Mouse (Mus musculus) midbrain, embryonic 15.5 days (tissue): ENCODE data around the gene Acap1. TPM values are rescaled to one million over a fixed set of nuclear protein-coding genes. Genes with fewer than 3 reads are reported as not detected.
A peak's percentile ranks its signal among the peaks of the same experiment; 100 is the strongest.
"Not testable (repeated sequence)": the region's sequence is repeated elsewhere in the genome, so short reads cannot be mapped to it uniquely, and the experiment has no call there.

ENCODE experiments used
- ATAC-seq: fragments of 200-750 bp; cut with Nextera tagmentation; replicated peaks from 2 replicates; pipeline ENCODE4 v1.8.0; 2017; ENCODE audit warnings: moderate TSS enrichment
- H3K27ac ChIP-seq: fragments of 300-500 bp; sonication (generic); 2 replicates; pipeline ENCODE4 v1.5.1; 2015; ENCODE audit warnings: mild to moderate bottlenecking, inconsistent platforms
- H3K27me3 ChIP-seq: fragments of 300-500 bp; sonication (generic); replicated peaks from 2 replicates; pipeline ENCODE4 v1.6.1; 2015; ENCODE audit warnings: inconsistent platforms
- H3K36me3 ChIP-seq: fragments of 300-500 bp; sonication (generic); replicated peaks from 2 replicates; pipeline ENCODE4 v1.6.1; 2015; ENCODE audit warnings: inconsistent platforms
- H3K4me1 ChIP-seq: fragments of 300-500 bp; sonication (generic); 2 replicates; pipeline ENCODE4 v1.6.1; 2015; ENCODE audit warnings: inconsistent platforms
- H3K4me2 ChIP-seq: fragments of 300-500 bp; sonication (generic); 2 replicates; pipeline ENCODE4 v1.6.1; 2015; ENCODE audit warnings: inconsistent platforms, mild to moderate bottlenecking, moderate library complexity
- H3K4me3 ChIP-seq: fragments of 300-500 bp; sonication (generic); 2 replicates; pipeline ENCODE4 v1.5.1; 2015; ENCODE audit warnings: mild to moderate bottlenecking, inconsistent platforms
- H3K9ac ChIP-seq: fragments of 300-500 bp; sonication (generic); 2 replicates; pipeline ENCODE4 v1.6.1; 2015; ENCODE audit warnings: mild to moderate bottlenecking, inconsistent platforms
- H3K9me3 ChIP-seq: fragments of 300-500 bp; sonication (generic); 2 replicates; pipeline ENCODE4 v1.6.1; 2016; ENCODE audit warnings: inconsistent platforms
- WGBS: fragments of 180-500 bp; shearing (Covaris S2); methylation state at CpG from one replicate; pipeline ENCODE4 v1.1.7; 2015; ENCODE audit warnings: mixed read lengths; 5-methylcytosine and 5-hydroxymethylcytosine counted together
- polyA plus RNA-seq: library from polyadenylated mRNA; unstranded; fragments of >200 nt; fragmentation: Nextera tagmentation; extraction: Ambion mirVana; gene quantifications from 2 replicates; pipeline ENCODE4 v1.2.1, GENCODE M21; 2015

Gene Acap1
- polyA plus RNA-seq, 1 experiment from 2014 or later = 0.52 TPM

- 66% methylated on average over 3 of the region's 3 CpGs for WGBS
- Histone ChIP-seq H3K4me2 (no peak overlapping the region), H3K9me3 (no peaks in the 10 kb centered on the region), H3K4me3 (no peak overlapping the region), H3K36me3 (no peaks in the 10 kb centered on the region), H3K9ac (no peak overlapping the region), H3K4me1 (peaks cover 28% of the 10 kb centered on the region), H3K27ac (no peak overlapping the region), H3K27me3 (peaks cover 17% of the 10 kb centered on the region)
- no peak for ATAC-seq
These were observed 16.9 kb downstream of the Acap1 start for GRCm38 (mm10) chr11:69878399-69878798.

GRCm38 (mm10) chr11:69877878-69878277 lies 17.5 kb downstream of the Acap1 start, which contains the start of gene Tmem95:
Gene Tmem95, minus strand, starts transcription at chr11:69878018.
- H3K9ac ChIP-seq = no peak within 1 kb of the TSS
- no peaks in the 10 kb centered on the region for H3K9me3 ChIP-seq
- H3K4me2 ChIP-seq = peak within 1 kb of the TSS; percentile 31
- 85% methylated on average over 11 of the region's 11 CpGs for WGBS
- H3K4me1 ChIP-seq = peaks cover 28% of the 10 kb centered on the region
- H3K4me3 ChIP-seq = no peak within 1 kb of the TSS
- ATAC-seq = no peak
- H3K36me3 ChIP-seq = no peaks in the 10 kb centered on the region
- H3K27me3 ChIP-seq = peaks cover 17% of the 10 kb centered on the region
- H3K27ac ChIP-seq = no peak within 1 kb of the TSS

- 2% methylated on average over 12 of the region's 12 CpGs for WGBS
- Histone ChIP-seq H3K27me3 (peaks cover 12% of the 10 kb centered on the region), H3K4me2 (peak overlapping the region; percentile 31), H3K36me3 (no peaks in the 10 kb centered on the region), H3K4me3 (no peak overlapping the region), H3K9ac (no peak overlapping the region), H3K9me3 (no peaks in the 10 kb centered on the region), H3K27ac (no peak overlapping the region), H3K4me1 (peaks cover 28% of the 10 kb centered on the region)
- no peak for ATAC-seq
These were observed 18.5 kb downstream of the Acap1 start for GRCm38 (mm10) chr11:69876867-69877266.

- Histone ChIP-seq H3K4me3 (no peak overlapping the region), H3K9ac (no peak overlapping the region), H3K9me3 (no peaks in the 10 kb centered on the region), H3K27ac (no peak overlapping the region), H3K4me2 (no peak overlapping the region), H3K27me3 (peaks cover 6% of the 10 kb centered on the region), H3K4me1 (peaks cover 23% of the 10 kb centered on the region), H3K36me3 (no peaks in the 10 kb centered on the region)
- 77% methylated on average over 7 of the region's 7 CpGs for WGBS
- ATAC-seq = no peak
These were observed 19.2 kb downstream of the Acap1 start for GRCm38 (mm10) chr11:69876186-69876585.

- Histone ChIP-seq H3K9ac (no peak overlapping the region), H3K4me3 (no peak overlapping the region), H3K4me1 (peaks cover 5% of the 10 kb centered on the region; the same call in 1 of the 2 replicates), H3K27me3 (no peaks in the 10 kb centered on the region), H3K9me3 (no peaks in the 10 kb centered on the region), H3K27ac (no peak overlapping the region), H3K4me2 (no peak overlapping the region), H3K36me3 (no peaks in the 10 kb centered on the region)
- WGBS = 80% methylated on average over 4 of the region's 4 CpGs
- ATAC-seq = no peak
These were observed 22.9 kb downstream of the Acap1 start for GRCm38 (mm10) chr11:69872451-69872850.

- H3K9ac ChIP-seq = no peak overlapping the region
- H3K4me1 ChIP-seq = no peaks in the 10 kb centered on the region
- H3K9me3 ChIP-seq = no peaks in the 10 kb centered on the region
- H3K4me3 ChIP-seq = no peak overlapping the region
- no peaks in the 10 kb centered on the region for H3K36me3 ChIP-seq
- WGBS = 90% methylated on average over 7 of the region's 7 CpGs
- no peak overlapping the region for H3K27ac ChIP-seq
- H3K4me2 ChIP-seq = no peak overlapping the region
- H3K27me3 ChIP-seq = no peaks in the 10 kb centered on the region
- no peak for ATAC-seq
These were observed 23.5 kb downstream of the Acap1 start for GRCm38 (mm10) chr11:69871822-69872221.

- ATAC-seq = no peak
- Histone ChIP-seq H3K9ac (no peak overlapping the region), H3K4me2 (no peak overlapping the region), H3K27ac (no peak overlapping the region), H3K36me3 (no peaks in the 10 kb centered on the region), H3K9me3 (no peaks in the 10 kb centered on the region), H3K4me3 (no peak overlapping the region), H3K4me1 (no peaks in the 10 kb centered on the region), H3K27me3 (no peaks in the 10 kb centered on the region)
- 99% methylated on average over 2 of the region's 2 CpGs for WGBS
These were observed 24.9 kb downstream of the Acap1 start for GRCm38 (mm10) chr11:69870289-69871069.

- Histone ChIP-seq H3K27me3 (no peaks in the 10 kb centered on the region), H3K4me3 (no peak overlapping the region), H3K27ac (no peak overlapping the region), H3K36me3 (no peaks in the 10 kb centered on the region), H3K9ac (no peak overlapping the region), H3K4me2 (no peak overlapping the region), H3K9me3 (no peaks in the 10 kb centered on the region), H3K4me1 (no peaks in the 10 kb centered on the region)
- WGBS = 74% methylated on average over 9 of the region's 9 CpGs
- ATAC-seq = no peak
These were observed 28.0 kb downstream of the Acap1 start for GRCm38 (mm10) chr11:69867335-69867734.

GRCm38 (mm10) chr11:69865561-69865960 lies 29.8 kb downstream of the Acap1 start:
- H3K4me3 ChIP-seq = no peak overlapping the region
- whole genome bisulfite sequencing = 76% methylated on average over 9 of the region's 9 CpGs
- H3K4me2 ChIP-seq = no peak overlapping the region
- H3K9ac ChIP-seq = no peak overlapping the region
- H3K27ac ChIP-seq = no peak overlapping the region
- no peaks in the 10 kb centered on the region for H3K27me3 ChIP-seq
- no peaks in the 10 kb centered on the region for H3K4me1 ChIP-seq
- no peak for ATAC-seq
- H3K9me3 ChIP-seq = no peaks in the 10 kb centered on the region
- no peaks in the 10 kb centered on the region for H3K36me3 ChIP-seq

- no peaks in the 10 kb centered on the region for H3K9me3 ChIP-seq
- H3K27ac ChIP-seq = no peak overlapping the region
- no peak overlapping the region for H3K9ac ChIP-seq
- no peaks in the 10 kb centered on the region for H3K4me1 ChIP-seq
- peaks cover 2% of the 10 kb centered on the region; the same call in 1 of the 2 replicates for H3K27me3 ChIP-seq
- ATAC-seq = no peak
- no peak overlapping the region for H3K4me3 ChIP-seq
- whole genome bisulfite sequencing = 53% methylated on average over 8 of the region's 8 CpGs
- no peaks in the 10 kb centered on the region for H3K36me3 ChIP-seq
- no peak overlapping the region for H3K4me2 ChIP-seq
These were observed 31.0 kb downstream of the Acap1 start for GRCm38 (mm10) chr11:69864138-69864860.

GRCm38 (mm10) chr11:69863729-69864128 lies 31.6 kb downstream of the Acap1 start:
- ATAC-seq, H3K9ac ChIP-seq, H3K9me3 ChIP-seq, H3K27ac ChIP-seq, H3K4me1 ChIP-seq, H3K4me3 ChIP-seq, H3K27me3 ChIP-seq, H3K36me3 ChIP-seq, H3K4me2 ChIP-seq: not testable (repeated sequence)
- 87% methylated on average over 3 of the region's 3 CpGs for WGBS

- Histone ChIP-seq H3K4me2 (no peak within 1 kb of the TSS), H3K4me1 (no peaks in the 10 kb centered on the region; the same call in 1 of the 2 replicates), H3K27ac (no peak within 1 kb of the TSS), H3K9me3 (no peaks in the 10 kb centered on the region), H3K9ac (no peak within 1 kb of the TSS), H3K27me3 (peaks cover 12% of the 10 kb centered on the region; the same call in 1 of the 2 replicates), H3K36me3 (no peaks in the 10 kb centered on the region), H3K4me3 (no peak within 1 kb of the TSS)
- WGBS = 22% methylated on average over 30 of the region's 30 CpGs
- no peak for ATAC-seq
These were observed 37.0 kb downstream of the Acap1 start, which contains the start of gene Tnk1 for GRCm38 (mm10) chr11:69858113-69858998. Gene Tnk1, minus strand, starts transcription at chr11:69858730.
